Mouse (Mus musculus) CH12.LX (cell line): ENCODE data around the gene Agtrap. TPM values are rescaled to one million over a fixed set of nuclear protein-coding genes. Genes with fewer than 3 reads are reported as not detected.

Source experiments
- DNase-seq: peaks from one replicate; pipeline ENCODE4 v3.0.0-alpha.2; 2013; ENCODE audit errors: extremely low read depth
- H3K27ac ChIP-seq: 2 replicates; pipeline ENCODE4 v1.5.1; 2012; ENCODE audit warnings: low read depth, mild to moderate bottlenecking, control low read depth, moderate library complexity; ENCODE audit not compliant: insufficient read depth
- H3K27me3 ChIP-seq: replicated peaks from 2 replicates; pipeline ENCODE3; 2012; ENCODE audit warnings: inconsistent platforms
- H3K36me3 ChIP-seq, 2 experiments: replicated peaks in 1 of 2; 2 replicates each; pipeline versions ENCODE3 to v1.6.1; 2012; ENCODE audit warnings: inconsistent platforms in 1 of 2, low read length in 1 of 2, mild to moderate bottlenecking in 1 of 2, mixed read lengths in 1 of 2, moderate library complexity in 1 of 2; ENCODE audit not compliant: control insufficient read depth in 1 of 2, insufficient read depth in 1 of 2
- H3K4me1 ChIP-seq, 2 experiments: 2 replicates each; pipeline ENCODE4 v1.6.1; 2012; ENCODE audit warnings: inconsistent platforms in 1 of 2, moderate library complexity in 1 of 2; ENCODE audit not compliant: insufficient read depth in 2 of 2, control insufficient read depth in 1 of 2
- H3K4me2 ChIP-seq: 2 replicates; pipeline ENCODE4 v1.6.1; 2012; ENCODE audit warnings: low read depth, mild to moderate bottlenecking, control low read depth; ENCODE audit not compliant: poor library complexity, insufficient read depth, severe bottlenecking
- H3K4me3 ChIP-seq, 3 experiments: fragments of 150-350 bp in 1 of 3; sonication (generic) in 1 of 3; replicated peaks in 1 of 3; 2 replicates each; pipeline versions ENCODE3 to v1.5.1; 2011 to 2012; ENCODE audit warnings: low read depth in 2 of 3, low read length in 2 of 3, mild to moderate bottlenecking in 2 of 3, moderate library complexity in 2 of 3, control low read depth in 1 of 3, improper control_type of control experiment in 1 of 3, inconsistent platforms in 1 of 3, mixed read lengths in 1 of 3; ENCODE audit not compliant: poor library complexity in 1 of 3
- H3K79me2 ChIP-seq: replicated peaks from 2 replicates; pipeline ENCODE4 v1.6.1; 2012; ENCODE audit warnings: mild to moderate bottlenecking, moderate library complexity; ENCODE audit not compliant: control insufficient read depth, poor library complexity, insufficient read depth, severe bottlenecking; ENCODE audit errors: extremely low read depth
- H3K9ac ChIP-seq: 2 replicates; pipeline ENCODE4 v1.6.1; 2012; ENCODE audit warnings: low read depth, mild to moderate bottlenecking, control low read depth, moderate library complexity; ENCODE audit not compliant: insufficient read depth
- H3K9me3 ChIP-seq: replicated peaks from 2 replicates; pipeline ENCODE3; 2012; ENCODE audit warnings: low read length, inconsistent platforms, mixed read lengths
- CHD1 ChIP-seq: IDR thresholded peaks from 2 replicates; pipeline ENCODE4 v1.6.1; 2012; ENCODE audit warnings: low read depth, low read length, improper control_type of control experiment, inconsistent platforms
- CTCF ChIP-seq, 2 experiments: IDR thresholded peaks in 1 of 2; conservative IDR thresholded peaks in 1 of 2; 2 replicates each; pipeline ENCODE4 v1.5.1; 2011 to 2012; ENCODE audit warnings: low read depth in 2 of 2, low read length in 2 of 2, improper control_type of control experiment in 1 of 2, inconsistent platforms in 1 of 2, mild to moderate bottlenecking in 1 of 2, moderate library complexity in 1 of 2
- E2F4 ChIP-seq: IDR thresholded peaks from 2 replicates; pipeline ENCODE4 v1.6.1; 2011; ENCODE audit warnings: low read depth, low read length, improper control_type of control experiment; ENCODE audit not compliant: insufficient replicate concordance
- EP300 ChIP-seq: IDR thresholded peaks from 2 replicates; pipeline ENCODE4 v1.6.1; 2011; ENCODE audit warnings: low read length, improper control_type of control experiment
- ETS1 ChIP-seq: conservative IDR thresholded peaks from 2 replicates; pipeline ENCODE4 v1.6.1; 2012; ENCODE audit warnings: low read depth, mild to moderate bottlenecking, inconsistent platforms, low read length, improper control_type of control experiment, moderate library complexity
- JUN ChIP-seq: IDR thresholded peaks from 2 replicates; pipeline ENCODE4 v1.6.1; 2011; ENCODE audit warnings: low read depth, mild to moderate bottlenecking, low read length, improper control_type of control experiment, moderate library complexity; ENCODE audit not compliant: insufficient read depth
- JUND ChIP-seq: conservative IDR thresholded peaks from 2 replicates; pipeline ENCODE4 v1.6.1; 2011; ENCODE audit warnings: low read depth, low read length, improper control_type of control experiment
- KAT2A ChIP-seq: IDR thresholded peaks from 2 replicates; pipeline ENCODE4 v1.6.1; 2012; ENCODE audit warnings: low read length, improper control_type of control experiment, inconsistent platforms; ENCODE audit not compliant: insufficient replicate concordance
- MAFK ChIP-seq: IDR thresholded peaks from 2 replicates; pipeline ENCODE4 v1.6.1; 2011; ENCODE audit warnings: low read length, improper control_type of control experiment; ENCODE audit not compliant: insufficient replicate concordance
- MAX ChIP-seq: IDR thresholded peaks from 2 replicates; pipeline ENCODE4 v1.6.1; 2011; ENCODE audit warnings: low read length, improper control_type of control experiment
- MEF2A ChIP-seq: IDR thresholded peaks from 2 replicates; pipeline ENCODE4 v1.6.1; 2014; ENCODE audit warnings: low read depth, mild to moderate bottlenecking, inconsistent platforms, low read length, improper control_type of control experiment, borderline replicate concordance
- MYC ChIP-seq: IDR thresholded peaks from 2 replicates; pipeline ENCODE4 v1.6.1; 2011; ENCODE audit warnings: low read depth, mild to moderate bottlenecking, improper control_type of control experiment, low read length
- NRF1 ChIP-seq: IDR thresholded peaks from 2 replicates; pipeline ENCODE4 v1.6.1; 2014; ENCODE audit warnings: low read depth, mild to moderate bottlenecking, inconsistent platforms, low read length, improper control_type of control experiment, moderate library complexity
- RCOR1 ChIP-seq: conservative IDR thresholded peaks from 2 replicates; pipeline ENCODE4 v1.6.1; 2012; ENCODE audit warnings: low read depth, mild to moderate bottlenecking, inconsistent platforms, low read length, improper control_type of control experiment
- SMC3 ChIP-seq: IDR thresholded peaks from 2 replicates; pipeline ENCODE4 v1.6.1; 2011; ENCODE audit warnings: low read depth, low read length, improper control_type of control experiment
- TBP ChIP-seq: conservative IDR thresholded peaks from 2 replicates; pipeline ENCODE4 v1.6.1; 2011; ENCODE audit warnings: low read depth, low read length, improper control_type of control experiment
- TCF12 ChIP-seq: IDR thresholded peaks from 2 replicates; pipeline ENCODE4 v1.6.1; 2014; ENCODE audit warnings: low read depth, mild to moderate bottlenecking, inconsistent platforms, low read length, improper control_type of control experiment
- USF1 ChIP-seq: IDR thresholded peaks from 2 replicates; pipeline ENCODE4 v1.6.1; 2014; ENCODE audit warnings: low read depth, mild to moderate bottlenecking, inconsistent platforms, low read length, improper control_type of control experiment
- USF2 ChIP-seq: conservative IDR thresholded peaks from 2 replicates; pipeline ENCODE4 v1.6.1; 2011; ENCODE audit warnings: low read depth, low read length, improper control_type of control experiment
- ZC3H11A ChIP-seq: IDR thresholded peaks from 2 replicates; pipeline ENCODE4 v1.6.1; 2012; ENCODE audit warnings: low read depth, mild to moderate bottlenecking, inconsistent platforms, low read length, improper control_type of control experiment
- ZMIZ1 ChIP-seq: IDR thresholded peaks from 2 replicates; pipeline ENCODE4 v1.6.1; 2012; ENCODE audit warnings: low read depth, mild to moderate bottlenecking, inconsistent platforms, low read length, improper control_type of control experiment
- ZNF384 ChIP-seq: IDR thresholded peaks from 2 replicates; pipeline ENCODE4 v1.6.1; 2012; ENCODE audit warnings: low read depth, low read length, improper control_type of control experiment, inconsistent platforms
- dilution Hi-C: fragments of 300-500 bp; cut with MboI; formaldehyde crosslinking; loops from 2 replicates; pipeline ENCODE4 v1.14.3; 2020; ENCODE audit warnings: low sequenced_read_pairs; ENCODE audit not compliant: extremely low pct_unique_long_range_greater_than_20kb, extremely low pct_ligation_motif_present
- in situ Hi-C: fragments of 300-500 bp; cut with MboI; formaldehyde crosslinking; loops from 3 replicates; pipeline ENCODE4 v1.14.3; 2019; ENCODE audit warnings: low sequenced_read_pairs, low pct_ligation_motif_present, low pct_unique_long_range_greater_than_20kb, mixed read lengths
- polyA plus RNA-seq: library from polyadenylated mRNA; unstranded; fragments of >175 nt; gene quantifications from 2 replicates; pipeline ENCODE4 v1.2.1, GENCODE M21; 2012; ENCODE audit warnings: low read depth; ENCODE audit not compliant: insufficient read length
- total RNA-seq, 2 experiments: library from RNA; depleted of rRNA; stranded (reverse); fragments of 300-350 nt in 1 of 2; fragments of >200 nt in 1 of 2; gene quantifications; 2 replicates each; pipeline ENCODE4 v1.2.3; 2012 to 2014

The Agtrap gene
- total and polyA plus RNA-seq, 3 experiments = 4.1 to 6.2 (median 5.9) TPM

- TF ChIP-seq E2F4 (no peak), MEF2A (no peak)
Observed at GRCm38 (mm10) chr4:148114758-148115391, 27.0 kb upstream of the Agtrap start (continued).

- Histone ChIP-seq H3K9me3 (peaks cover 8% of the 10 kb centered on the region), H3K27me3 (peaks cover 71% of the 10 kb centered on the region), H3K79me2 (no peaks in the 10 kb centered on the region), H3K36me3 (no peaks in the 10 kb centered on the region), H3K4me2 (no peak overlapping the region), H3K4me1 (peaks cover 3 to 9% of the 10 kb centered on the region in 2 experiments; a peak in 2 of 4 replicates), H3K9ac (no peak overlapping the region), H3K27ac (no peak overlapping the region), H3K4me3 (no peak overlapping the region)
- TF ChIP-seq MAX = no peak
- TF ChIP-seq MEF2A = no peak
- TF ChIP-seq ETS1 = no peak
- TF ChIP-seq SMC3 = no peak
- TF ChIP-seq E2F4 = no peak
- no peak for TF ChIP-seq USF2
- TF ChIP-seq MAFK = no peak
- no peak for TF ChIP-seq ZNF384
- in situ Hi-C loops = no loop called here
- no peak for DNase-seq
- dilution Hi-C loops = no loop called here
Observed at GRCm38 (mm10) chr4:148112519-148112918, 24.7 kb upstream of the Agtrap start.

- Histone ChIP-seq H3K4me1 (no peaks in the 10 kb centered on the region), H3K9me3 (no peaks in the 10 kb centered on the region), H3K79me2 (no peaks in the 10 kb centered on the region), H3K27me3 (peaks cover 92% of the 10 kb centered on the region), H3K4me2 (no peak overlapping the region), H3K36me3 (no peaks in the 10 kb centered on the region), H3K4me3 (no peak overlapping the region), H3K27ac (no peak overlapping the region), H3K9ac (no peak overlapping the region)
- no peak for DNase-seq
- in situ Hi-C loops (no loop called here), dilution Hi-C loops (no loop called here)
- TF ChIP-seq MYC = no peak
- TF ChIP-seq KAT2A = no peak
- no peak for TF ChIP-seq USF1
- TF ChIP-seq SMC3 = no peak
- no peak for TF ChIP-seq TBP
- TF ChIP-seq NRF1 = no peak
- TF ChIP-seq MEF2A = no peak
- TF ChIP-seq ETS1 = no peak
- TF ChIP-seq EP300 = no peak
- TF ChIP-seq TCF12 = no peak
- TF ChIP-seq MAX = no peak
- no peak for TF ChIP-seq ZMIZ1
- TF ChIP-seq CHD1 = no peak
- no peak for TF ChIP-seq CTCF (conservative IDR thresholded peaks at IDR 0.05 in 1 of 2, IDR thresholded peaks at IDR 0.05 in 1 of 2; ENCODE audit: low read depth in 2 of 2, low read length in 2 of 2)
- TF ChIP-seq JUND = no peak
- TF ChIP-seq MAFK = no peak
- no peak for TF ChIP-seq RCOR1
- no peak for TF ChIP-seq ZC3H11A
- TF ChIP-seq JUN = no peak
Observed at GRCm38 (mm10) chr4:148109215-148109614, 21.4 kb upstream of the Agtrap start.
